In the genomic region with DNA sequence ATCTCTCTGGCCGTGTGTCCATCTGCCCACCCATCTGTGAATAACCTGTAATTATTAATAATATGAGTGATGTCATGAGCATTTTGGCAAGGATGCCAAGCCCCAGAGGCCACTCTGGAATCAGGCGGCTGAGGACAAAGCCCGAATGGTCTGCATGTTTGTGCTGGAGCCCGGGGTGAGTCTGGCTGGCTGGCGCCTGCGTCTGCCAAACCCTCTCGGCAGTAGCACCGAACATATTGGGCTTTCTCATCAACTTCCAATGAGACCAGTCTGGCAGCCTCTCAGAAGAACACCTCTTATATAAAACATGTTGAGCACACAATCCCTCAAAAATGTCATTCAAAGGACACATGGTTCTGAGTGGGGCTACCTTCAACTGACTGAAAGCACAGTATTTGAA, we compare ENCODE assay signal across 8 mouse cellular contexts.
DNase-seq lines count a peak whose midpoint lies in the region; ATAC-seq lines count a peak whose summit lies in the region.

No protein-coding gene starts in this region.

- peak; percentile 96 for ATAC-seq in cerebellum, adult (ENCODE audit: insufficient number of reproducible peaks, low FRiP score, low TSS enrichment)
- ATAC-seq in erythroblast, adult 5-6 weeks (replicated peaks; ENCODE audit: low FRiP score, poor library complexity, severe bottlenecking), result no peak

- peak; percentile 97 for DNase-seq in Muller cell, postnatal 12 days (ENCODE audit: inconsistent ontology term)
- peak; percentile 11 to 28 for DNase-seq in frontal cortex, adult 2 months (ENCODE audit: extremely low spot score in 1 of 2, low spot score in 1 of 2)
- DNase-seq in layer of hippocampus, adult 9-11 months, result peak; percentile 55
- DNase-seq in embryo, embryonic 9.5 days (ENCODE audit: extremely low spot score), result no peak
- no peak for DNase-seq in urinary bladder, postnatal 36 days (ENCODE audit: low spot score in 2 of 2)
- DNase-seq in testis, postnatal 10 days (ENCODE audit: low spot score), result no peak

Comparison
In these comparisons a context has a peak if more than half of its experiments do, and no peak if none do; other contexts are left out.
1. DNase-seq: peak in Muller cell, postnatal 12 days (single experiment), frontal cortex, adult 2 months (2 of 2) and layer of hippocampus, adult 9-11 months (single experiment); none in embryo, embryonic 9.5 days (single experiment), urinary bladder, postnatal 36 days (0 of 2) and testis, postnatal 10 days (single experiment).